Mouse (Mus musculus) hindbrain, postnatal 0 days (tissue): ENCODE results near the gene Dab1. TPM values are rescaled to one million over a fixed set of nuclear protein-coding genes. Genes with fewer than 3 reads are reported as not detected.
A peak's percentile ranks its signal among the peaks of the same experiment; 100 is the strongest.

ENCODE experiments used
- ATAC-seq: fragments of 200-750 bp; cut with Nextera tagmentation; 2 replicates; pipeline ENCODE4 v1.8.0; 2017; ENCODE audit warnings: mild to moderate bottlenecking, moderate TSS enrichment, moderate library complexity
- DNase-seq: peaks from one replicate; pipeline ENCODE4 v3.0.0-alpha.2; 2015; ENCODE audit warnings: low spot score
- H3K27ac ChIP-seq: fragments of 300-500 bp; sonication (generic); 2 replicates; pipeline ENCODE4 v1.5.1; 2014; ENCODE audit warnings: mild to moderate bottlenecking
- H3K27me3 ChIP-seq: fragments of 300-500 bp; sonication (generic); 2 replicates; pipeline ENCODE4 v1.6.1; 2014; ENCODE audit warnings: low read length, mixed read lengths; ENCODE audit not compliant: insufficient read depth
- H3K36me3 ChIP-seq: fragments of 300-500 bp; sonication (generic); 2 replicates; pipeline ENCODE4 v1.6.1; 2014; ENCODE audit warnings: low read length, mixed read lengths; ENCODE audit not compliant: insufficient read depth
- H3K4me1 ChIP-seq: fragments of 300-500 bp; sonication (generic); 2 replicates; pipeline ENCODE4 v1.6.1; 2014; ENCODE audit warnings: antibody characterized with exemption, low read length, mixed read lengths; ENCODE audit not compliant: insufficient read depth
- H3K4me2 ChIP-seq: fragments of 300-500 bp; sonication (generic); 2 replicates; pipeline ENCODE4 v1.6.1; 2014; ENCODE audit warnings: low read depth, mild to moderate bottlenecking, low read length, moderate library complexity, mixed read lengths
- H3K4me3 ChIP-seq: fragments of 300-500 bp; sonication (generic); 2 replicates; pipeline ENCODE4 v1.5.1; 2014; ENCODE audit warnings: low read length
- H3K9ac ChIP-seq: fragments of 300-500 bp; sonication (generic); replicated peaks from 2 replicates; pipeline ENCODE4 v1.6.1; 2014; ENCODE audit warnings: mild to moderate bottlenecking, low read length, moderate library complexity, mixed read lengths
- H3K9me3 ChIP-seq: fragments of 300-500 bp; sonication (generic); 2 replicates; pipeline ENCODE4 v1.6.1; 2016; ENCODE audit warnings: low read length, mixed read lengths
- CTCF ChIP-seq: IDR thresholded peaks from 2 replicates; pipeline ENCODE4 v1.5.1; 2016; ENCODE audit warnings: antibody characterized with exemption, control low read depth, low read depth
- WGBS: fragments of 180-500 bp; shearing (Covaris S2); extraction: QIAGEN DNeasy Blood & Tissue Kit; methylation state at CpG from one replicate; pipeline ENCODE4 v1.1.7; 2014; 5-methylcytosine and 5-hydroxymethylcytosine counted together
- polyA plus RNA-seq: library from polyadenylated mRNA; unstranded; fragments of >200 nt; fragmentation: Nextera tagmentation; extraction: Ambion mirVana; gene quantifications from 2 replicates; pipeline ENCODE4 v1.2.1, GENCODE M21; 2015
- total RNA-seq: library from RNA; depleted of rRNA; stranded (reverse); fragments of >200 nt; gene quantifications from 2 replicates; pipeline ENCODE4 v1.2.3, GENCODE M21; 2014

Gene Dab1
- total and polyA plus RNA-seq, 2 experiments from 2014 or later = 38.2 to 76.2 TPM

GRCm38 (mm10) chr4:104523776-104524175, 904.6 kb downstream of the Dab1 start:
- Histone ChIP-seq H3K9ac (no peak overlapping the region), H3K27ac (no peak overlapping the region), H3K27me3 (no peaks in the 10 kb centered on the region), H3K36me3 (no peaks in the 10 kb centered on the region), H3K4me3 (no peak overlapping the region), H3K9me3 (no peaks in the 10 kb centered on the region), H3K4me2 (no peak overlapping the region), H3K4me1 (no peaks in the 10 kb centered on the region)
- ATAC-seq (no peak), DNase-seq (peak; percentile 30)
- WGBS = 65% methylated on average over 7 of the region's 7 CpGs
- TF ChIP-seq CTCF = no peak

GRCm38 (mm10) chr4:104529905-104530646, 910.9 kb downstream of the Dab1 start:
- Histone ChIP-seq H3K27ac (no peak overlapping the region), H3K9ac (no peak overlapping the region), H3K4me2 (no peak overlapping the region), H3K4me1 (no peaks in the 10 kb centered on the region), H3K27me3 (no peaks in the 10 kb centered on the region), H3K36me3 (no peaks in the 10 kb centered on the region), H3K9me3 (no peaks in the 10 kb centered on the region), H3K4me3 (no peak overlapping the region)
- 88% methylated on average over 4 of the region's 4 CpGs for WGBS
- TF ChIP-seq CTCF = no peak
- no peak for DNase-seq
- ATAC-seq = no peak

GRCm38 (mm10) chr4:104532846-104533245, 913.7 kb downstream of the Dab1 start:
- TF ChIP-seq CTCF = no peak
- Histone ChIP-seq H3K9ac (no peak overlapping the region), H3K4me3 (no peak overlapping the region), H3K27me3 (no peaks in the 10 kb centered on the region), H3K36me3 (no peaks in the 10 kb centered on the region), H3K4me2 (no peak overlapping the region), H3K4me1 (no peaks in the 10 kb centered on the region), H3K9me3 (no peaks in the 10 kb centered on the region), H3K27ac (no peak overlapping the region)
- 91% methylated on average over 4 of the region's 4 CpGs for WGBS
- ATAC-seq (no peak), DNase-seq (no peak)

- ATAC-seq = no peak
These were observed 919.3 kb downstream of the Dab1 start for GRCm38 (mm10) chr4:104538420-104538819.

GRCm38 (mm10) chr4:104539047-104539446, 919.9 kb downstream of the Dab1 start:
- Histone ChIP-seq H3K27ac (no peak overlapping the region), H3K4me1 (no peaks in the 10 kb centered on the region), H3K9me3 (no peaks in the 10 kb centered on the region), H3K4me3 (no peak overlapping the region), H3K27me3 (no peaks in the 10 kb centered on the region), H3K9ac (no peak overlapping the region), H3K36me3 (no peaks in the 10 kb centered on the region), H3K4me2 (no peak overlapping the region)
- WGBS = 81% methylated on average over 2 of the region's 2 CpGs
- TF ChIP-seq CTCF = peak; percentile 46
- DNase-seq (no peak), ATAC-seq (no peak)

More at GRCm38 (mm10) chr4:104538420-104538819, 919.3 kb downstream of the Dab1 start:
- no peaks in the 10 kb centered on the region for H3K4me1 ChIP-seq
- TF ChIP-seq CTCF = no peak
- no peak overlapping the region for H3K4me2 ChIP-seq
- no peaks in the 10 kb centered on the region for H3K36me3 ChIP-seq
- no peak overlapping the region for H3K27ac ChIP-seq
- no peak overlapping the region for H3K4me3 ChIP-seq
- 89% methylated on average over 3 of the region's 3 CpGs for WGBS
- H3K9me3 ChIP-seq = no peaks in the 10 kb centered on the region
- no peak overlapping the region for H3K9ac ChIP-seq
- DNase-seq = no peak
- H3K27me3 ChIP-seq = no peaks in the 10 kb centered on the region

GRCm38 (mm10) chr4:104547091-104547490, 927.9 kb downstream of the Dab1 start:
- TF ChIP-seq CTCF = no peak
- H3K9ac ChIP-seq = no peak overlapping the region
- H3K27me3 ChIP-seq = no peaks in the 10 kb centered on the region
- no peaks in the 10 kb centered on the region for H3K36me3 ChIP-seq
- 58% methylated on average over 5 of the region's 5 CpGs for WGBS
- DNase-seq = no peak
- no peaks in the 10 kb centered on the region for H3K4me1 ChIP-seq
- no peak overlapping the region for H3K4me2 ChIP-seq
- H3K4me3 ChIP-seq = no peak overlapping the region
- H3K9me3 ChIP-seq = no peaks in the 10 kb centered on the region
- no peak overlapping the region for H3K27ac ChIP-seq
- no peak for ATAC-seq

GRCm38 (mm10) chr4:104548287-104548686, 929.1 kb downstream of the Dab1 start:
- Histone ChIP-seq H3K9me3 (no peaks in the 10 kb centered on the region), H3K4me1 (no peaks in the 10 kb centered on the region), H3K9ac (no peak overlapping the region), H3K4me2 (no peak overlapping the region), H3K27ac (no peak overlapping the region), H3K27me3 (no peaks in the 10 kb centered on the region), H3K36me3 (no peaks in the 10 kb centered on the region), H3K4me3 (no peak overlapping the region)
- WGBS = 95% methylated on average over 1 of the region's 1 CpGs
- TF ChIP-seq CTCF = no peak
- DNase-seq = no peak
- ATAC-seq = no peak
